Mouse (Mus musculus) hindbrain, postnatal 0 days (tissue): ENCODE results near the gene Nek6. TPM values are rescaled to one million over a fixed set of nuclear protein-coding genes. Genes with fewer than 3 reads are reported as not detected.

Experiments used
- ATAC-seq: fragments of 200-750 bp; cut with Nextera tagmentation; 2 replicates; pipeline ENCODE4 v1.8.0; 2017; ENCODE audit warnings: mild to moderate bottlenecking, moderate TSS enrichment, moderate library complexity
- DNase-seq: peaks from one replicate; pipeline ENCODE4 v3.0.0-alpha.2; 2015; ENCODE audit warnings: low spot score
- H3K27ac ChIP-seq: fragments of 300-500 bp; sonication (generic); 2 replicates; pipeline ENCODE4 v1.5.1; 2014; ENCODE audit warnings: mild to moderate bottlenecking
- H3K27me3 ChIP-seq: fragments of 300-500 bp; sonication (generic); 2 replicates; pipeline ENCODE4 v1.6.1; 2014; ENCODE audit warnings: low read length, mixed read lengths; ENCODE audit not compliant: insufficient read depth
- H3K36me3 ChIP-seq: fragments of 300-500 bp; sonication (generic); 2 replicates; pipeline ENCODE4 v1.6.1; 2014; ENCODE audit warnings: low read length, mixed read lengths; ENCODE audit not compliant: insufficient read depth
- H3K4me1 ChIP-seq: fragments of 300-500 bp; sonication (generic); 2 replicates; pipeline ENCODE4 v1.6.1; 2014; ENCODE audit warnings: antibody characterized with exemption, low read length, mixed read lengths; ENCODE audit not compliant: insufficient read depth
- H3K4me2 ChIP-seq: fragments of 300-500 bp; sonication (generic); 2 replicates; pipeline ENCODE4 v1.6.1; 2014; ENCODE audit warnings: low read depth, mild to moderate bottlenecking, low read length, moderate library complexity, mixed read lengths
- H3K4me3 ChIP-seq: fragments of 300-500 bp; sonication (generic); 2 replicates; pipeline ENCODE4 v1.5.1; 2014; ENCODE audit warnings: low read length
- H3K9ac ChIP-seq: fragments of 300-500 bp; sonication (generic); replicated peaks from 2 replicates; pipeline ENCODE4 v1.6.1; 2014; ENCODE audit warnings: mild to moderate bottlenecking, low read length, moderate library complexity, mixed read lengths
- H3K9me3 ChIP-seq: fragments of 300-500 bp; sonication (generic); 2 replicates; pipeline ENCODE4 v1.6.1; 2016; ENCODE audit warnings: low read length, mixed read lengths
- CTCF ChIP-seq: IDR thresholded peaks from 2 replicates; pipeline ENCODE4 v1.5.1; 2016; ENCODE audit warnings: antibody characterized with exemption, control low read depth, low read depth
- WGBS: fragments of 180-500 bp; shearing (Covaris S2); extraction: QIAGEN DNeasy Blood & Tissue Kit; methylation state at CpG from one replicate; pipeline ENCODE4 v1.1.7; 2014; 5-methylcytosine and 5-hydroxymethylcytosine counted together
- polyA plus RNA-seq: library from polyadenylated mRNA; unstranded; fragments of >200 nt; fragmentation: Nextera tagmentation; extraction: Ambion mirVana; gene quantifications from 2 replicates; pipeline ENCODE4 v1.2.1, GENCODE M21; 2015
- total RNA-seq: library from RNA; depleted of rRNA; stranded (reverse); fragments of >200 nt; gene quantifications from 2 replicates; pipeline ENCODE4 v1.2.3, GENCODE M21; 2014

The Nek6 gene
- total and polyA plus RNA-seq, 2 experiments from 2014 or later = 27.5 to 75.1 TPM

DNA sequence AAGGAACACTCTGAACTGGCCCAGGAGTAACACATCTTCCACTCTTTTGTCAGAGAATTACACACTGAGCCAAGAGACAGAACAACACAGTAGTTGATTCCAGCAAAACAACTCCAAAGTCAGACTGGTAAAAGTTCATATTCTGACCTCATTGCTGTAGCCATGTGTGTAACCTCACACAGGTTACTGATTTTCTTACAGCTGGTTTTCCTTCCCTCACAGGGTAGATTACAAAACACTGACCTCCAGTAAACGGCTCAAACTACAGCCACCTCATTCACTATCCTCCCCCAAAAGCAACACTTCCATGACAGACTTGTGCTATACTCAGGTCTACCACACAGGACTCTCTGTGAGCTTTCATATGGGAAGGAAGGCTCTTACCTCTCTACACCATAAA is 96.3 kb downstream of the Nek6 start:
- TF ChIP-seq CTCF = no peak
- DNase-seq (no peak), ATAC-seq (no peak)
- Histone ChIP-seq H3K9me3 (no peaks in the 10 kb centered on the region), H3K36me3 (no peaks in the 10 kb centered on the region), H3K4me3 (no peak overlapping the region), H3K4me1 (no peaks in the 10 kb centered on the region; the same call in 1 of the 2 replicates), H3K27me3 (no peaks in the 10 kb centered on the region), H3K27ac (no peak overlapping the region), H3K4me2 (no peak overlapping the region), H3K9ac (no peak overlapping the region)
- 81% methylated on average over 1 of the region's 1 CpGs for WGBS

DNA sequence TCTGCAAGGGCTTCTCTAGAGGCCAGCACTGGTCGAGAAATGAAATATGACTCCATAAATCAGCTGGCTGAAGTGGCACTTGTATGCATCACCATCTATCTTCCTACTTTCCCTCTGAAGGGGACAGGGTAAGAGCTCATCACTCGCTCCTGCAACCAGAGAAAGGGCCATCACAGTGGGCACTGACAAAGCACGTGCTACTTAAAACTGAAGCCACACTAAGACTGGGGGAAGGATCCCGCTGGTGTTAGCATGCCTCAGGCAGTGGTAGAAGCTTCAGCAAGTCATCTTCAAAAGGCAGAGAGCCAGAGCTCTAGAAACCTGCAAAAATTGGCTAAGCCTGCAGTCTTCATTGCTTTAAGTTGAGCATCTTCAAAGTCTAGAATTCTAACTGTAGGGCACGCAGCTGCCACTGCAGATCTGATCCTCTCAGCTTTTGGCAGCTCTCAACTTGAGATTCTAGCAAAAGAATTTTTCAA is 97.4 kb downstream of the Nek6 start:
- Histone ChIP-seq H3K9me3 (no peaks in the 10 kb centered on the region), H3K27ac (no peak overlapping the region), H3K4me3 (no peak overlapping the region), H3K27me3 (no peaks in the 10 kb centered on the region), H3K4me2 (no peak overlapping the region), H3K4me1 (no peaks in the 10 kb centered on the region; the same call in 1 of the 2 replicates), H3K36me3 (no peaks in the 10 kb centered on the region), H3K9ac (no peak overlapping the region)
- DNase-seq (peak; percentile 25), ATAC-seq (peak; percentile 40; the same call in 1 of the 2 replicates)
- TF ChIP-seq CTCF = no peak
- 61% methylated on average over 5 of the region's 5 CpGs for WGBS

DNA sequence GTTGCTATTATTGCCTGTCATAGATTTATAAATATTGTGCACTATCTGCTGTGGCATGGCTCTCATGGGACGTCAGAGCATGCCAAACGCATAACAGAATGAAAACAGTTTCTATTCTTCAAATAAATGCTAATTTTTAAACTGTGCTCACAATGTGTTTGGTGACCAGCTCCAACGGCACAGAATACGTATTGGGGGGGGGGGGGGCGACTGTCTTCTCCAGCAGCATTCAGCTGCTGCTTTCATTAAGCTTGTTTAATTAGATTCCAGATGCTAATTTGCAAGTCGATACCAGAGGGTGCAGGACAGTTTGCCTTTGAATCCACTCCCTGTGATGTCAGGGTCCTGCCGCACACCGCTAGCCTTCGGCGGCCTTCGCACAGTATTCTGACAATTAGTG is 97.9 kb downstream of the Nek6 start:
- Histone ChIP-seq H3K9me3 (no peaks in the 10 kb centered on the region), H3K9ac (no peak overlapping the region), H3K4me3 (no peak overlapping the region), H3K27me3 (no peaks in the 10 kb centered on the region), H3K27ac (no peak overlapping the region), H3K4me1 (no peaks in the 10 kb centered on the region; the same call in 1 of the 2 replicates), H3K4me2 (no peak overlapping the region), H3K36me3 (no peaks in the 10 kb centered on the region)
- no peak for TF ChIP-seq CTCF
- ATAC-seq = no peak
- no peak for DNase-seq
- WGBS = 38% methylated on average over 11 of the region's 11 CpGs

DNA sequence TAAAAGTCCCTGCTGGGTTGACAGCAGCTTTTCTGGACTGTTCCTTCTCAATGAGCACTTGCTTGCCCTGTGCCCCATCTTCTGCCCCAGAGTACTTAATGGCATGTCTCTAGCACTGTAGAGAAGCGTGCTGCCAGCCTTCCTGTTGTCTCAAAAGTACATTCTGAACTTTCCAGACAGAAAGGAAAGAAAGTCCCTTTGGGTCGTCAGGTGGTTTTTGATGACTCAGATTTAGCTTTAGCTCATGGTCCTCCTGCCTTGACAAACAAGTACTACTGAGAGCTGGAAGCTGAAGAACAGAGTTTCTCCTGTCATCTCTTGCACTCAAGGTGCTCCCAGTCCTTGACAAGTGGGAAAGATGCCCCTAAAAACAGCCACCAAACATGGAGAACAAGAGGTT is 98.7 kb downstream of the Nek6 start:
- Histone ChIP-seq H3K4me1 (peaks cover 5% of the 10 kb centered on the region), H3K9ac (no peak overlapping the region), H3K4me2 (no peak overlapping the region), H3K9me3 (no peaks in the 10 kb centered on the region), H3K4me3 (no peak overlapping the region), H3K27me3 (no peaks in the 10 kb centered on the region), H3K27ac (no peak overlapping the region), H3K36me3 (no peaks in the 10 kb centered on the region)
- 92% methylated on average over 2 of the region's 2 CpGs for WGBS
- no peak for DNase-seq
- TF ChIP-seq CTCF = no peak
- ATAC-seq = no peak

DNA sequence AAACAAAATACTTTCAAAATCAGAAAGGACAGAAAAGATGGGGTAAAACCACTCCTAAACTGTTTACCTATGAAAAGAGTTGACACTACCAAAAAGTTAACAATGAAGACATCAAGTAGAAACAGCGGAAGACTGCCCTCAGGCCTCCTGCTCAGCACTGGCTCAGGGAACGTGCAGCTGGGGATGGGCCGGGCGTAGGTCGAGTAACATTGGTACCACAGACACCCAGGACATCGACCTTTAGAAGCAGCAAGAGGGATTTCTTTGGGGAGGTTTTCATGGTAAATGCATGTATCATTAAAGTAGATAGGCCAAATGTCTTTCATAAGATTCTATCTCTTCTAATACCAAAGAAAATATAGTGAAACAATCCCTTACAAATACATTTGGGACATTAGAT is 101.2 kb downstream of the Nek6 start:
- Histone ChIP-seq H3K4me3 (no peak overlapping the region), H3K4me2 (no peak overlapping the region), H3K27ac (no peak overlapping the region), H3K9ac (no peak overlapping the region), H3K4me1 (peaks cover 5% of the 10 kb centered on the region), H3K36me3 (no peaks in the 10 kb centered on the region), H3K9me3 (no peaks in the 10 kb centered on the region), H3K27me3 (no peaks in the 10 kb centered on the region)
- ATAC-seq = no peak
- no peak for TF ChIP-seq CTCF
- 86% methylated on average over 6 of the region's 6 CpGs for WGBS
- no peak for DNase-seq

DNA sequence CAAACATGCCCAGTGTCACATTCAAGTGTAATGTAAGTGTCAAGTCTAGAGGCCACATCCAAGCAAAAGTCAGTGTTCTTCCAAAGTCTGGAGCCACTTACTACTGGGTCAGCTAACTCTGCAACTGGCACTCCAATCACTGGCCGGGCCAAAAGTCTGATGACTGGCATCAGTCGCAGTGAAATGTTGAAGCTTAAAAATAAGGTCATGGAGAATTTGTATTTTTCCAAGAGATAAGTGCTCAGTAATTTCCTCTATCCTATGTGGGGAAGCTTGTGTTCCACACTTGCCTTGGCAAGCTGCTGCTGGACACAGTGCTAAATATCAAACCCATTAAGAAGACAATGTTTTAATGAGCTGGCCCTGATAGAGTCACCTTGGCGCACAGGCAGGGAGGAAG is 102.1 kb downstream of the Nek6 start:
- no peak overlapping the region for H3K27ac ChIP-seq
- TF ChIP-seq CTCF = no peak
- no peak for DNase-seq
- ATAC-seq = no peak
- H3K4me2 ChIP-seq = no peak overlapping the region
- H3K9me3 ChIP-seq = no peaks in the 10 kb centered on the region
- no peak overlapping the region for H3K9ac ChIP-seq
- peaks cover 5% of the 10 kb centered on the region for H3K4me1 ChIP-seq
- WGBS = 81% methylated on average over 3 of the region's 3 CpGs
- H3K27me3 ChIP-seq = no peaks in the 10 kb centered on the region
- H3K4me3 ChIP-seq = no peak overlapping the region
- H3K36me3 ChIP-seq = no peaks in the 10 kb centered on the region

DNA sequence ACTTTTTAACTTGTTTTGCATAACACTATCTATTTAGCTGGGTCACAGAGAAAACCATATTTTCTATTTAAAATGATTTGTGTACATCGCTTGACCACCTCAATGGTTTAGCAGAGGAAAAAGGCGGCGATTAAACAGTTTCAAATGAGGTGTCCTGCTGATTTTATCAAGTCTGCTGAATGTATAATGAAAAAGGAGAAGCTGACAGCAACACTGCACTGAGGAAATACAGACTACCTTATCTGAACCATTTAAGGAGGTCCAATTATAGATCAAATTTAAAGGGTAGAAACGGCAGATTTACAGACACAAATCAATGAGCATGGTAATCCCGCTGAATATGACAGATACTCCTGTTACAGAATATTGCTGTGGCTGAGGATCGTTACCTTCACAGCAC is 103.0 kb downstream of the Nek6 start:
- 64% methylated on average over 6 of the region's 6 CpGs for WGBS
- H3K9me3 ChIP-seq = no peaks in the 10 kb centered on the region
- peaks cover 5% of the 10 kb centered on the region for H3K4me1 ChIP-seq
- ATAC-seq = no peak
- TF ChIP-seq CTCF = no peak
- peak overlapping the region; percentile 37; the same call in 1 of the 2 replicates for H3K27ac ChIP-seq
- no peak overlapping the region for H3K4me3 ChIP-seq
- H3K27me3 ChIP-seq = no peaks in the 10 kb centered on the region
- no peak overlapping the region for H3K9ac ChIP-seq
- H3K4me2 ChIP-seq = no peak overlapping the region
- no peak for DNase-seq
- no peaks in the 10 kb centered on the region for H3K36me3 ChIP-seq
